Mouse (Mus musculus) liver, embryonic 14.5 days (tissue): ENCODE results near the gene Magoh.

Experiments
- CTCF ChIP-seq: IDR thresholded peaks from 2 replicates; pipeline ENCODE4 v1.5.1; 2016; ENCODE audit warnings: antibody characterized with exemption, low read depth, control low read depth
- EP300 ChIP-seq: IDR thresholded peaks from 2 replicates; pipeline ENCODE4 v1.6.1; 2016; ENCODE audit warnings: antibody characterized with exemption, low read depth

GRCm38 (mm10) chr4:107831678-107832077, 47.9 kb upstream of the Magoh start:
- TF ChIP-seq CTCF = no peak
- TF ChIP-seq EP300 = no peak
